Mouse (Mus musculus): ENCODE data around the gene Gm49721. TPM values are rescaled to one million over a fixed set of nuclear protein-coding genes. Genes with fewer than 3 reads are reported as not detected.
"Not testable (repeated sequence)": the region's sequence is repeated elsewhere in the genome, so short reads cannot be mapped to it uniquely, and the experiment has no call there.

The Gm49721 gene
- not detected for total RNA-seq (2021)
- long read RNA-seq, experiment 1, partial matches to known transcripts = 0 of 4 reads
- long read RNA-seq, experiment 1, other reads (novel, unspliced or antisense) = 4 of 4 reads
- long read RNA-seq, experiment 2, partial matches to known transcripts = 3 of 9 reads
- long read RNA-seq, experiment 2, other reads (novel, unspliced or antisense) = 6 of 9 reads

- DNase-seq (ENCODE audit: low spot score in 2 of 2) = peak; percentile 59 to 67
Measured at GRCm38 (mm10) chr17:6978287-6979248, at the start of gene Gm49721. Gene Gm49721 (plus strand): TSS chr17:6978904.

GRCm38 (mm10) chr17:6931625-6932024, 47.1 kb upstream of the Gm49721 start:
- DNase-seq (ENCODE audit: low spot score in 2 of 2) = not testable (repeated sequence)

GRCm38 (mm10) chr17:6942560-6942959, 36.1 kb upstream of the Gm49721 start:
- not testable (repeated sequence) for DNase-seq (ENCODE audit: low spot score in 2 of 2)

- DNase-seq (ENCODE audit: low spot score in 2 of 2) = not testable (repeated sequence)
Measured at GRCm38 (mm10) chr17:6947637-6947983, 31.1 kb upstream of the Gm49721 start.

- peak; percentile 76 to 82 for DNase-seq (ENCODE audit: low spot score in 2 of 2)
Measured at GRCm38 (mm10) chr17:6947984-6948768, 30.5 kb upstream of the Gm49721 start, which contains the start of gene Rsph3b. Gene Rsph3b (minus strand): TSS chr17:6948682.

GRCm38 (mm10) chr17:6948769-6949228, 29.9 kb upstream of the Gm49721 start:
- DNase-seq (ENCODE audit: low spot score in 2 of 2) = not testable (repeated sequence)

- not testable (repeated sequence) for DNase-seq (ENCODE audit: low spot score in 2 of 2)
Measured at GRCm38 (mm10) chr17:6958881-6959280, 19.8 kb upstream of the Gm49721 start.

GRCm38 (mm10) chr17:6959543-6960259, 19.0 kb upstream of the Gm49721 start:
- DNase-seq (ENCODE audit: low spot score in 2 of 2) = not testable (repeated sequence)

- DNase-seq (ENCODE audit: low spot score in 2 of 2) = not testable (repeated sequence)
Measured at GRCm38 (mm10) chr17:6960349-6960748, 18.4 kb upstream of the Gm49721 start.

- peak; percentile 39 to 53 for DNase-seq (ENCODE audit: low spot score in 2 of 2)
Measured at GRCm38 (mm10) chr17:6960776-6961175, 17.9 kb upstream of the Gm49721 start, which contains the start of gene Tagap1. Gene Tagap1 (minus strand): TSS chr17:6961156.

- not testable (repeated sequence) for DNase-seq (ENCODE audit: low spot score in 2 of 2)
Measured at GRCm38 (mm10) chr17:6961181-6962000, 17.3 kb upstream of the Gm49721 start.

GRCm38 (mm10) chr17:6962339-6962738, 16.4 kb upstream of the Gm49721 start:
- DNase-seq (ENCODE audit: low spot score in 2 of 2) = not testable (repeated sequence)

GRCm38 (mm10) chr17:6962936-6963335, 15.8 kb upstream of the Gm49721 start:
- DNase-seq (ENCODE audit: low spot score in 2 of 2) = not testable (repeated sequence)

GRCm38 (mm10) chr17:6965364-6965763, 13.3 kb upstream of the Gm49721 start:
- not testable (repeated sequence) for DNase-seq (ENCODE audit: low spot score in 2 of 2)

GRCm38 (mm10) chr17:6967673-6968072, 11.0 kb upstream of the Gm49721 start:
- DNase-seq (ENCODE audit: low spot score in 2 of 2) = not testable (repeated sequence)

- not testable (repeated sequence) for DNase-seq (ENCODE audit: low spot score in 2 of 2)
Measured at GRCm38 (mm10) chr17:6970334-6970733, 8.4 kb upstream of the Gm49721 start, which contains the start of gene Rnaset2b. Gene Rnaset2b (plus strand): TSS chr17:6970634.

GRCm38 (mm10) chr17:6971238-6971637, 7.5 kb upstream of the Gm49721 start:
- not testable (repeated sequence) for DNase-seq (ENCODE audit: low spot score in 2 of 2)

GRCm38 (mm10) chr17:6972836-6973396, 5.8 kb upstream of the Gm49721 start:
- DNase-seq (ENCODE audit: low spot score in 2 of 2) = not testable (repeated sequence)

- not testable (repeated sequence) for DNase-seq (ENCODE audit: low spot score in 2 of 2)
Measured at GRCm38 (mm10) chr17:6974985-6975384, 3.7 kb upstream of the Gm49721 start.

Data from adrenal gland, adult 18-20 months (tissue).